Mouse (Mus musculus) layer of hippocampus, postnatal 14 days (tissue): ENCODE measurements at regions not wholly inside any gene's neighbourhood (a gene's known extent, or its start where the extent isn't known, plus 50 kb on each side); places are given as distances from the start of the nearest gene placed in this dataset.

ENCODE experiments used
- DNase-seq, 2 experiments: peaks; one replicate each; pipeline ENCODE4 v3.0.0; 2021 to 2022; ENCODE audit warnings: low spot score in 2 of 2, mixed read lengths in 1 of 2

- peak in 1 of 2 experiments; percentile 59 for DNase-seq
These were observed 907.3 kb upstream of the Gm37988 start for GRCm38 (mm10) chr1:3900354-3900753.

GRCm38 (mm10) chr1:3903432-3903831 is 904.3 kb upstream of the Gm37988 start:
- DNase-seq, result peak in 1 of 2 experiments; percentile 9

DNA sequence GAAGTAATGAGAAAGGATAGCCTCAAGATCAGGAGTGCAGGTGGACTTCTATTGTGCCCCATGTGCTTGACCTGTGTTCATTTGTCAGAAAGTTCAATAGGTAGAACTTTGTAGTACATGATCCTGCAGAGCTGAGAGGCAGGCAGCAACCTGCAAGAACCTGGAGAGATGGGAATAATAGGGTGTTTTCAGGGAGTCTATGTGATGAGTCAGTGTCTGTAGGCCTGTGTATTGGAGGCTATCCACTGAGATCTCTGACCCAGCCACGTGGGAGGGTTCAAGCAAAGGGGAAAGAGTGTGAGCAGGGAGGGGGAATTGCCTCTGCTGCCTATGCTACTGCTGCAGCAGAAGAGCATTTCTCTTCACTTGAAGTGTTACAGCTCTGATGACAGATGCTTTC is 895.2 kb upstream of the Gm37988 start:
- no peak for DNase-seq

GRCm38 (mm10) chr1:3913631-3914030 is 894.1 kb upstream of the Gm37988 start:
- DNase-seq, result no peak
